ENCODE assay signal across 14 mouse cellular contexts in the genomic region with DNA sequence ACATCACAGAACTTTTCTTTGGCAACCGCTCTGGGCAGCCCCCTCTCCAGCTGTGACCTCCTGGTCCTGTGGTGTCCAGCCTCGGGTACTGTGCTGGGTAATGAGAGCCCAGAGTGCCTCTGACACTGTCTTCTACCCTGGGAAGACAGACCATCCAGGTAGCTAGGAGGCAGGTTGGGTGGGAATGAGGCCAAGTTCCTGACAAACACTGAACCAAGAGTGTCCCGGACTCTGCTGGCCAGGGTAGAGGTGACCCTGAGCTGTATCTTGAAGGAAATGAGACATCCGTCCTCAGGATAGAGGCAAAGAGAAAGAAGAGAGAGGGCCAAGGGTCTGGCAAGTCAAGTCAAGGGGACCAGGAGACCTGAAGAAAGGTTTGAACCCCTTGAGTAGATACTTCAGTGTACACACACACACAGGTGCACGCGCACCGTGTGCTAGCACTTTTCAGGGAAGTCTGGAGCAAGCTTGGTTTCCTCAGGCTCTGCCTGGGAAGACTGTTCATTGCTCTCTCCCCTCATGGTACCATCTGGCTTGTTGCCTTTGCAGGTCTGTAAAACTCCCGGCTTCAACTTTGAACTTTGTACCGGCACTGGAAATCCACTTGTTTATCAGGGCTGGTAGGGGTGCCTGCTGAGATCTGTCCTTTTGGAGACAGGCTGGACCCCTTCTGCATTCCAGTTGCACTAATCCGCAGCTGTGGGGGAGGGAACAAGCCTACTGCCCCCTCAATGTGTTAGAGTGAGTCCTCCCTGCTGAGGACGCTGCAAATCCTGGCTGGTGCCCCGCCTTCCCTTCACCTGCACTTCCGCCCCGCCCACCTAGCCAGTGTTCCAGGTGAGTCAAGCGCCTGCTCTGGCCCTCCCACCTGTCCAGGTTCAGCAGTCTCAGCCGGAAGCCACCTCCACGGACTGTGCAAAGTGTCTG. TPM values are rescaled to one million over a fixed set of nuclear protein-coding genes. Genes with fewer than 3 reads are reported as not detected.
A peak's percentile ranks its signal among the peaks of the same experiment; 100 is the strongest.
DNase-seq lines count a peak whose midpoint lies in the region; ATAC-seq lines count a peak whose summit lies in the region.
"Had no signal": no experiment of that assay in that cellular context is flagged by ENCODE, and none has a peak within 500 bp of the region (broad histone marks: within the 10 kb centered on the region; RNA-seq: fewer than 3 reads in every experiment).

A gene (plus strand): TSS at position 592 of the 927 bp plus-strand sequence.

- no peak for DNase-seq in heart, postnatal 4 days
- DNase-seq in kidney, adult 11 months: peak; percentile 94
- no peak for DNase-seq in layer of hippocampus, adult 9-10 months (ENCODE audit: low spot score)
- DNase-seq: adrenal gland, postnatal 10 days; heart, adult 11 months had no signal

- no peak within 1 kb of the TSS for H3K9ac ChIP-seq in heart, embryonic 15.5 days
- H3K9ac ChIP-seq in liver, embryonic 12.5 days: no peak within 1 kb of the TSS
- H3K9ac ChIP-seq in stomach, embryonic 16.5 days (ENCODE audit: low read length): peak within 1 kb of the TSS; percentile 66
- no peak within 1 kb of the TSS for H3K9ac ChIP-seq in midbrain, embryonic 13.5 days (replicated peaks)
- H3K9ac ChIP-seq: neural tube, embryonic 13.5 days had no signal

- H3K4me1 ChIP-seq in heart, embryonic 15.5 days (replicated peaks): 0 out of 2 replicates have a peak, but pooled peaks cover 7% of the 10 kb centered on the region
- peaks cover 14% of the 10 kb centered on the region; the same call in 1 of the 2 replicates for H3K4me1 ChIP-seq in liver, embryonic 12.5 days
- H3K4me1 ChIP-seq in stomach, embryonic 16.5 days (ENCODE audit: control insufficient read depth, insufficient read depth, low read length): no peaks in the 10 kb centered on the region
- H3K4me1 ChIP-seq in midbrain, embryonic 13.5 days (replicated peaks): no peaks in the 10 kb centered on the region
- H3K4me1 ChIP-seq: neural tube, embryonic 13.5 days had no signal

- H3K27ac ChIP-seq in heart, embryonic 15.5 days: no peak within 1 kb of the TSS
- peak within 1 kb of the TSS; percentile 25; the same call in 1 of the 2 replicates for H3K27ac ChIP-seq in liver, embryonic 12.5 days
- H3K27ac ChIP-seq in stomach, embryonic 16.5 days (ENCODE audit: low read length): peak within 1 kb of the TSS; percentile 76
- H3K27ac ChIP-seq in midbrain, embryonic 13.5 days: no peak within 1 kb of the TSS
- H3K27ac ChIP-seq: neural tube, embryonic 13.5 days had no signal

- WGBS in heart, embryonic 15.5 days: 34% methylated on average over 17 of the region's 17 CpGs
- 47% methylated on average over 17 of the region's 17 CpGs for WGBS in liver, embryonic 12.5 days (ENCODE audit: insufficient replicate concordance)
- WGBS in stomach, embryonic 16.5 days: 29% methylated on average over 17 of the region's 17 CpGs
- WGBS in midbrain, embryonic 13.5 days: 33% methylated on average over 17 of the region's 17 CpGs

- H3K9me3 ChIP-seq in heart, embryonic 15.5 days (replicated peaks): no peaks in the 10 kb centered on the region
- no peaks in the 10 kb centered on the region for H3K9me3 ChIP-seq in liver, embryonic 12.5 days (replicated peaks)
- no peaks in the 10 kb centered on the region for H3K9me3 ChIP-seq in stomach, embryonic 16.5 days (replicated peaks; ENCODE audit: control insufficient read depth, low read length)
- H3K9me3 ChIP-seq in midbrain, embryonic 13.5 days: no peaks in the 10 kb centered on the region
- H3K9me3 ChIP-seq: neural tube, embryonic 13.5 days had no signal

- ATAC-seq in heart, embryonic 15.5 days (replicated peaks; ENCODE audit: insufficient number of reproducible peaks, insufficient read depth, low FRiP score, low read depth): no peak
- ATAC-seq in liver, embryonic 12.5 days: peak; percentile 43
- ATAC-seq in stomach, embryonic 16.5 days (ENCODE audit: insufficient read depth, low FRiP score): peak; percentile 90
- ATAC-seq in frontal cortex, adult (ENCODE audit: low TSS enrichment): no peak
- ATAC-seq in midbrain, embryonic 13.5 days: no peak

- H3K4me3 ChIP-seq in heart, embryonic 15.5 days: no peak within 1 kb of the TSS
- no peak within 1 kb of the TSS; the same call in 1 of the 2 replicates for H3K4me3 ChIP-seq in liver, embryonic 12.5 days
- peak within 1 kb of the TSS; percentile 46 for H3K4me3 ChIP-seq in stomach, embryonic 16.5 days (replicated peaks; ENCODE audit: low read length)
- no peak within 1 kb of the TSS for H3K4me3 ChIP-seq in midbrain, embryonic 13.5 days (replicated peaks)
- H3K4me3 ChIP-seq: neural tube, embryonic 13.5 days had no signal

- 0 out of 2 replicates have a peak, but pooled peaks cover 5% of the 10 kb centered on the region for H3K27me3 ChIP-seq in heart, embryonic 15.5 days
- 0 out of 2 replicates have a peak, but pooled peaks cover 4% of the 10 kb centered on the region for H3K27me3 ChIP-seq in liver, embryonic 12.5 days (replicated peaks)
- no peaks in the 10 kb centered on the region for H3K27me3 ChIP-seq in stomach, embryonic 16.5 days (ENCODE audit: control insufficient read depth, insufficient read depth, low read length)
- H3K27me3 ChIP-seq in midbrain, embryonic 13.5 days: no peaks in the 10 kb centered on the region
- H3K27me3 ChIP-seq: neural tube, embryonic 13.5 days had no signal

- H3K36me3 ChIP-seq in heart, embryonic 15.5 days: no peaks in the 10 kb centered on the region
- no peaks in the 10 kb centered on the region for H3K36me3 ChIP-seq in liver, embryonic 12.5 days
- no peaks in the 10 kb centered on the region for H3K36me3 ChIP-seq in stomach, embryonic 16.5 days (ENCODE audit: control insufficient read depth, insufficient read depth, low read length)
- no peaks in the 10 kb centered on the region for H3K36me3 ChIP-seq in midbrain, embryonic 13.5 days
- H3K36me3 ChIP-seq: neural tube, embryonic 13.5 days had no signal

- peak within 1 kb of the TSS; percentile 11; the same call in 1 of the 2 replicates for H3K4me2 ChIP-seq in heart, embryonic 15.5 days
- peak within 1 kb of the TSS; percentile 35 for H3K4me2 ChIP-seq in liver, embryonic 12.5 days
- peak within 1 kb of the TSS; percentile 55 for H3K4me2 ChIP-seq in stomach, embryonic 16.5 days (ENCODE audit: low read depth, low read length)
- no peak within 1 kb of the TSS for H3K4me2 ChIP-seq in midbrain, embryonic 13.5 days (replicated peaks)
- H3K4me2 ChIP-seq: neural tube, embryonic 13.5 days had no signal

RNA-seq across cellular contexts. Expression of the gene that starts here (rescaled TPM):
- 0.48 and 2.0 TPM in 2 replicates for polyA plus RNA-seq in heart, embryonic 15.5 days (2015; fragmentation: Nextera tagmentation; extraction: Ambion mirVana)
- not detected for total RNA-seq in heart, postnatal 4 days (2021)
- polyA plus RNA-seq in liver, embryonic 12.5 days (2016; fragmentation: Nextera tagmentation; extraction: Ambion mirVana): 4.5 and 4.9 TPM in 2 replicates
- polyA plus RNA-seq in stomach, embryonic 16.5 days (2015; fragmentation: Nextera tagmentation; extraction: Ambion mirVana): 31.8 and 36.6 TPM in 2 replicates
- polyA plus RNA-seq in midbrain, embryonic 13.5 days (2015; fragmentation: Nextera tagmentation; extraction: Ambion mirVana): 0.16 TPM in 1 of 2 replicates, not detected in the other
- total RNA-seq: common myeloid progenitor, adult 5-6 weeks; left cerebral cortex, postnatal 14 days had no signal
- polyA plus RNA-seq: C2C12; neural tube, embryonic 13.5 days had no signal

Comparison
In these comparisons a context has a peak if more than half of its experiments do, and no peak if none do; other contexts are left out.
1. ATAC-seq: peak in liver, embryonic 12.5 days (single experiment) and stomach, embryonic 16.5 days (single experiment); none in heart, embryonic 15.5 days (single experiment), frontal cortex, adult (single experiment) and midbrain, embryonic 13.5 days (single experiment).
2. H3K27ac ChIP-seq: peak in liver, embryonic 12.5 days (single experiment) and stomach, embryonic 16.5 days (single experiment); none in heart, embryonic 15.5 days (single experiment) and midbrain, embryonic 13.5 days (single experiment).